Mouse (Mus musculus): ENCODE data around the gene Uchl5. TPM values are rescaled to one million over a fixed set of nuclear protein-coding genes. Genes with fewer than 3 reads are reported as not detected.

Gene Uchl5
- polyA plus RNA-seq, 1 experiment = 15.0 TPM

DNA sequence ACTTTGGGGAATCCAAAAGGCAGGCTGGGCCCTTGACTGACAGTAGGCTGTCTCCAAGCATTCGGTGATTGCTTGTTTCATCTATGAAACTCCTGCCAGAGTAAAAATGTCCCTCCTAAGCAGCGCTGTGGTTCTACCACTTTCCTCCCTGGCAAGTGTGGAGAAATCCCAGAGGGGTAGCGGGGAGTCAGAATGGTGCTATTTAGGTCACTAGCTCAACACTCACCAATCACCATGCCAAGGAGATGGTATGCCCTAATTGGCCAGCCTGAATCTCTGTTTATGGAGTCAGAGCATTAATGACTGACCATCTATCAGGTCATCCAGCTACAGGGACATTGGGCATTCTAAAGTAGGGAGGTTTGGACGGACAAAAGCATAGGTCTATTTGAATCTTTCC, 60.6 kb downstream of the Uchl5 start:
- TF ChIP-seq POLR2A (IDR thresholded peaks at IDR 0.05; ENCODE audit: control insufficient read depth, low read depth, low read length) (no peak), CTCF (IDR thresholded peaks at IDR 0.05; ENCODE audit: control insufficient read depth, insufficient read depth, insufficient replicate concordance, low read depth, low read length) (no peak)
- Histone ChIP-seq H3K4me3 (ENCODE audit: control insufficient read depth, low read depth, low read length) (no peak overlapping the region), H3K27ac (ENCODE audit: control insufficient read depth, insufficient read depth, low read depth, low read length) (peak overlapping the region; percentile 83), H3K4me1 (ENCODE audit: control insufficient read depth, insufficient read depth, low read length) (no peaks in the 10 kb centered on the region; the same call in none of the 2 replicates), H3K27me3 (ENCODE audit: control insufficient read depth, insufficient read depth, low read length) (no peaks in the 10 kb centered on the region), H3K36me3 (ENCODE audit: control insufficient read depth, insufficient read depth, low read length) (no peaks in the 10 kb centered on the region)

DNA sequence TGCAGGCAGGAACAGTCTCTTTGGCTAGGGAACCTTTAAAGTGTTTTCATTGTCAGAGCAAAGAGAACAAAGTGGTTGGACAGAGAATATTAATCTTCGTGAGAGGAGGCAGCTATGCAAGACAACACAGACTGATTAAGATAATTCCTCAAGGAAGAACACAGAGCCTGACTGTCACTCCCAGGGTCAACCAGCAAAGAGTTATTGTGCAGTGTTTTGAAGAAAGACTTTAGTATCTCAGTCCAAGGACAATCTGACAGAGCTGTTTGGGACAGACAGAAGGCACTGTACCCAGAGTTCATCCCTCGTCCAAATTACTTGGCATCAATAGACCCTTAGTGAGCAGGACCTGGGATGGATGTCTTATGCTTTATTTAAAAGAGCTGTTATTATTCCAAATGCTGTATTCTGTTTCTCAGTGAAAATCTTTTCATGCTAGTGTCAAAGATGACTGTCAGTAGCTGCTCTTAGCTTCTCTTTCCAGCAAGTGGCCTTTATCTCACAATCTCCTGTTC, 61.9 kb downstream of the Uchl5 start:
- H3K27ac ChIP-seq (ENCODE audit: control insufficient read depth, insufficient read depth, low read depth, low read length) = peak overlapping the region; percentile 85
- H3K4me3 ChIP-seq (ENCODE audit: control insufficient read depth, low read depth, low read length) = no peak overlapping the region
- no peak for TF ChIP-seq POLR2A (IDR thresholded peaks at IDR 0.05; ENCODE audit: control insufficient read depth, low read depth, low read length)
- no peak for TF ChIP-seq CTCF (IDR thresholded peaks at IDR 0.05; ENCODE audit: control insufficient read depth, insufficient read depth, insufficient replicate concordance, low read depth, low read length)
- no peaks in the 10 kb centered on the region; the same call in none of the 2 replicates for H3K4me1 ChIP-seq (ENCODE audit: control insufficient read depth, insufficient read depth, low read length)
- no peaks in the 10 kb centered on the region for H3K27me3 ChIP-seq (ENCODE audit: control insufficient read depth, insufficient read depth, low read length)
- H3K36me3 ChIP-seq (ENCODE audit: control insufficient read depth, insufficient read depth, low read length) = no peaks in the 10 kb centered on the region

DNA sequence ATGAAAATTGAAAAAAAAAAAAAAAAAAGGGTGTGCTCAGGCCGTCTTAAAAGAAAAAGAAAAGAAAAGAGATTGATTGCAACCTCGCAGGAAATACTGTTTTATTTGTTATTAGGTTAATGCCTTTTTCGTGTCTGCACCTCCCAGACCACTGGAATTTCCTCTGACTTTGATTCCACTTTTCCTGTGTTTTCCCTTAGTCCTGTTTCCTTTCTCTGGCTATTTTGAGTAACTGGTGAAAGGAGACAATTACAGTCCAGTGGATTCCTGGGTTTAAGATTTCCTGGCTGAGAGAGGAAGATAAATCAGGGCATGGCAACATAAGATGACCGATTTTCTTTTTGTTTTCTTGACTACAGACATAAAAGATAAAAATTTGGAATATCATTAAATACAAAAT, 75.3 kb downstream of the Uchl5 start:
- no peak for TF ChIP-seq POLR2A (IDR thresholded peaks at IDR 0.05; ENCODE audit: control insufficient read depth, low read depth, low read length)
- no peak for TF ChIP-seq CTCF (IDR thresholded peaks at IDR 0.05; ENCODE audit: control insufficient read depth, insufficient read depth, insufficient replicate concordance, low read depth, low read length)
- Histone ChIP-seq H3K4me1 (ENCODE audit: control insufficient read depth, insufficient read depth, low read length) (no peaks in the 10 kb centered on the region), H3K36me3 (ENCODE audit: control insufficient read depth, insufficient read depth, low read length) (no peaks in the 10 kb centered on the region), H3K27me3 (ENCODE audit: control insufficient read depth, insufficient read depth, low read length) (no peaks in the 10 kb centered on the region), H3K27ac (ENCODE audit: control insufficient read depth, insufficient read depth, low read depth, low read length) (no peak overlapping the region), H3K4me3 (ENCODE audit: control insufficient read depth, low read depth, low read length) (no peak overlapping the region)

DNA sequence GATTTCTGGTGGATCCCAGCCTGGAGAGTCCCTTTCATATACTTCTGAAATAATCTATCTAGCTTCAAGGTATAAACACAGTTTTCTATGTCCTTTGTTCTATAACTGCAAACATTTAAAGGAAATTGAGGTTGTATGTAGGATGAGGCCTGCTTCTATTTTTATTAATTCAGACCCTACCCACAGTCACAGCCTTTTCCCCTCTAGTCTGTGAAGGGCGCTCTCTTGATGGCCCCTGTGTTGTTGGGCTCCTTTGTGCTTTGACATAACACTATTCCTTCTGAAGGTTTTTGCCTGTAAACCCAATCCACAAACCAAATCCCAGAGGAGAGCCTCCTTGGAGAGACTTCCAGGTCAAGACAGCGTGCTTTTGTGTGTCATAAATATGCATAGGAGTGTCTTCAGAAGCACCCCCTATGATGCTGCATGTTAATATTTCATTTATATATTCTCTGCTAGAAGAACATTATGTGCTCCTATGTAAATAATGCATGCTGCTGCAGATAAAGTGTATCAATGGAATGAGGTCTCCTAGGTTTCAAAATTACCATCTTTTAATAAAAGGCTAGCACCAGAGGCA, 75.8 kb downstream of the Uchl5 start:
- H3K4me3 ChIP-seq (ENCODE audit: control insufficient read depth, low read depth, low read length) = no peak overlapping the region
- no peak overlapping the region for H3K27ac ChIP-seq (ENCODE audit: control insufficient read depth, insufficient read depth, low read depth, low read length)
- no peaks in the 10 kb centered on the region for H3K27me3 ChIP-seq (ENCODE audit: control insufficient read depth, insufficient read depth, low read length)
- no peak for TF ChIP-seq CTCF (IDR thresholded peaks at IDR 0.05; ENCODE audit: control insufficient read depth, insufficient read depth, insufficient replicate concordance, low read depth, low read length)
- TF ChIP-seq POLR2A (IDR thresholded peaks at IDR 0.05; ENCODE audit: control insufficient read depth, low read depth, low read length) = no peak
- no peaks in the 10 kb centered on the region for H3K4me1 ChIP-seq (ENCODE audit: control insufficient read depth, insufficient read depth, low read length)
- no peaks in the 10 kb centered on the region for H3K36me3 ChIP-seq (ENCODE audit: control insufficient read depth, insufficient read depth, low read length)

DNA sequence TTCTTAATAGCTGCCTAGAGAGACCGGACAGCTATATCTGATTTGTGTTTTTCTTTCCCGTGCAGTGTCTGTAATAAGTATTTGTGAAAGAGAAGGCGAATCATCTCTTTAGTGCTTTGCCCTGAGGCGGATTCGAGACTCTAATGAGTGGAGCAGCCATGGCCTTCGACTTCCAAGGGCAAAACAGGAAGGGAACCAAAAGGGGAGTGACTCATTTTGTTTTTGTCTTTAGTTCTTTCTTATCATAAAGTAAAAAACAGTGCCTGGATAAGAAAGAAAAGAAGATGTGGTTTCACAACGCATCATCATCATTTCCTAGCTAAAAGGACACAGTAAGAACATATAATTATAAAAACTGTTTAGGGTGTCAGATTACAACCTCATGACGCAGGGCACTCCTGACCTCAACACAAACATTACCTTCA, 76.6 kb downstream of the Uchl5 start:
- Histone ChIP-seq H3K36me3 (ENCODE audit: control insufficient read depth, insufficient read depth, low read length) (no peaks in the 10 kb centered on the region), H3K4me3 (ENCODE audit: control insufficient read depth, low read depth, low read length) (no peak overlapping the region), H3K27ac (ENCODE audit: control insufficient read depth, insufficient read depth, low read depth, low read length) (no peak overlapping the region), H3K27me3 (ENCODE audit: control insufficient read depth, insufficient read depth, low read length) (no peaks in the 10 kb centered on the region), H3K4me1 (ENCODE audit: control insufficient read depth, insufficient read depth, low read length) (no peaks in the 10 kb centered on the region)
- TF ChIP-seq POLR2A (IDR thresholded peaks at IDR 0.05; ENCODE audit: control insufficient read depth, low read depth, low read length) (no peak), CTCF (IDR thresholded peaks at IDR 0.05; ENCODE audit: control insufficient read depth, insufficient read depth, insufficient replicate concordance, low read depth, low read length) (no peak)

DNA sequence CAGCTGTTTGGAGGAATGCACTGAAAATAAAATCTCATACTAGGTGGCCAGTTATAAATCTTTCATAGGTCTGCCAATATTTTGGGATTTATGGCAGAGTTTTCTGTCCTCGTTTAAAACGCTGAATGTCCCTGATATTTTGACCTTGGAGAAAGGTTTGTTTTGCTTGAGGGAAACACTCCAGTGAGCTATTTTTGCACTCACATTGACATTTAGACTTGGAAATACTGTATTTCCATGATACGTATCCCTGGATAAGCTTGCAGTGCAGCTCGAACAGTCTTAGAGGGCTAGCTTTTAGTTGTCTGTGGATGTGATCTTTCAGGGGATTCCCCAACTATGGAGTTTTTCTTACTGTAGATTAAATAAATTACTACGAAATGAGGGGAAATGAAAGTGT, 78.6 kb downstream of the Uchl5 start:
- Histone ChIP-seq H3K4me1 (ENCODE audit: control insufficient read depth, insufficient read depth, low read length) (no peaks in the 10 kb centered on the region), H3K36me3 (ENCODE audit: control insufficient read depth, insufficient read depth, low read length) (no peaks in the 10 kb centered on the region), H3K4me3 (ENCODE audit: control insufficient read depth, low read depth, low read length) (no peak overlapping the region), H3K27ac (ENCODE audit: control insufficient read depth, insufficient read depth, low read depth, low read length) (no peak overlapping the region), H3K27me3 (ENCODE audit: control insufficient read depth, insufficient read depth, low read length) (no peaks in the 10 kb centered on the region)
- no peak for TF ChIP-seq CTCF (IDR thresholded peaks at IDR 0.05; ENCODE audit: control insufficient read depth, insufficient read depth, insufficient replicate concordance, low read depth, low read length)
- TF ChIP-seq POLR2A (IDR thresholded peaks at IDR 0.05; ENCODE audit: control insufficient read depth, low read depth, low read length) = no peak

Other genes starting within 250 kb of the Uchl5 start
- gene B3galt2, start 136.6 kb upstream of the Uchl5 start, polyA plus RNA-seq (2012; rRNA removed) = 0.10 TPM in 1 of 2 replicates, not detected in the other
- 8.0 and 11.8 TPM in 2 replicates for gene Cdc73, start 74.4 kb upstream of the Uchl5 start, polyA plus RNA-seq (2012; rRNA removed)
- gene Glrx2, start 60.9 kb upstream of the Uchl5 start, polyA plus RNA-seq (2012; rRNA removed) = 87.3 and 102 TPM in 2 replicates
- gene Trove2, start 204 bp upstream of the Uchl5 start, polyA plus RNA-seq (2012; rRNA removed) = 0.35 and 0.41 TPM in 2 replicates
- gene Rgs2, start 226.9 kb downstream of the Uchl5 start, polyA plus RNA-seq (2012; rRNA removed) = 2.1 and 2.8 TPM in 2 replicates